Mouse (Mus musculus) monocyte, adult 5-6 weeks (primary cell): ENCODE results near the gene Cdon. TPM values are rescaled to one million over a fixed set of nuclear protein-coding genes. Genes with fewer than 3 reads are reported as not detected.

ENCODE experiments used
- ATAC-seq: fragments of 153-309, 156-312 bp; replicated peaks from 2 replicates; pipeline ENCODE4 v1.8.0; 2017; ENCODE audit warnings: mild to moderate bottlenecking; ENCODE audit not compliant: low TSS enrichment, insufficient number of reproducible peaks, severe bottlenecking, poor library complexity, low FRiP score
- total RNA-seq: library from RNA; stranded (forward); fragments of 200-1000, 200-491, 200-594 nt; gene quantifications from 3 replicates; pipeline ENCODE4 v1.2.3, GENCODE M21; 2017

Gene Cdon
- total RNA-seq, 1 experiment from 2014 or later = 0.19 TPM

- 0 out of 2 replicates have a peak, but pooled peaks have one; percentile 31 for ATAC-seq
These were observed 103.0 kb downstream of the Cdon start for GRCm38 (mm10) chr9:35523941-35524411.

GRCm38 (mm10) chr9:35529141-35529540, 108.2 kb downstream of the Cdon start:
- no peak for ATAC-seq

- no peak for ATAC-seq
These were observed 108.9 kb downstream of the Cdon start for GRCm38 (mm10) chr9:35529796-35530195.

- ATAC-seq = no peak
These were observed 112.3 kb downstream of the Cdon start for GRCm38 (mm10) chr9:35533266-35533665.

DNA sequence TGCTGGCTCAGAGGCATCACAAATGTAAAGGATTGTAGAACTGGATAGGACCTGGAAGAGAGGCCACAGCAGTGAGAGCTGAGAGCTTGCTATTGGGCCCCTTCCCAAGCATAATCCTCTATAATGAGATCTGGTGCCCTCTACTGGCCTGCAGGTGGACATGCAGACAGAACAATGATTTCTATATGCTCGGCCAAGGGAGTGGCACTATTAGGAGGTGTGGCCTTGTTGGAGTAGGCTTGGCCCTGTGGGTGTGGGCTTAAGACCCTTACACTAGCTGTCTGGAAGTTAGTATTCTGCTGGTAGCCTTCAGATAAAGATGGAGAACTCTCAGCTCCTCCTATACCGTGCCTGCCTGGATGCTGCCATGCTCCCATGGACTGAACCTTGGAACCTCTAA, 114.2 kb downstream of the Cdon start:
- ATAC-seq = peak; percentile 76; the same call in 1 of the 2 replicates

GRCm38 (mm10) chr9:35535876-35536275, 114.9 kb downstream of the Cdon start:
- no peak for ATAC-seq

GRCm38 (mm10) chr9:35539001-35539750, 118.2 kb downstream of the Cdon start:
- ATAC-seq = no peak

- no peak for ATAC-seq
These were observed 120.1 kb downstream of the Cdon start for GRCm38 (mm10) chr9:35541024-35541423.

- peak; percentile 57; the same call in 1 of the 2 replicates for ATAC-seq
These were observed 120.6 kb downstream of the Cdon start for GRCm38 (mm10) chr9:35541488-35541887.

- ATAC-seq = no peak
These were observed 121.0 kb downstream of the Cdon start for GRCm38 (mm10) chr9:35541941-35542340.

DNA sequence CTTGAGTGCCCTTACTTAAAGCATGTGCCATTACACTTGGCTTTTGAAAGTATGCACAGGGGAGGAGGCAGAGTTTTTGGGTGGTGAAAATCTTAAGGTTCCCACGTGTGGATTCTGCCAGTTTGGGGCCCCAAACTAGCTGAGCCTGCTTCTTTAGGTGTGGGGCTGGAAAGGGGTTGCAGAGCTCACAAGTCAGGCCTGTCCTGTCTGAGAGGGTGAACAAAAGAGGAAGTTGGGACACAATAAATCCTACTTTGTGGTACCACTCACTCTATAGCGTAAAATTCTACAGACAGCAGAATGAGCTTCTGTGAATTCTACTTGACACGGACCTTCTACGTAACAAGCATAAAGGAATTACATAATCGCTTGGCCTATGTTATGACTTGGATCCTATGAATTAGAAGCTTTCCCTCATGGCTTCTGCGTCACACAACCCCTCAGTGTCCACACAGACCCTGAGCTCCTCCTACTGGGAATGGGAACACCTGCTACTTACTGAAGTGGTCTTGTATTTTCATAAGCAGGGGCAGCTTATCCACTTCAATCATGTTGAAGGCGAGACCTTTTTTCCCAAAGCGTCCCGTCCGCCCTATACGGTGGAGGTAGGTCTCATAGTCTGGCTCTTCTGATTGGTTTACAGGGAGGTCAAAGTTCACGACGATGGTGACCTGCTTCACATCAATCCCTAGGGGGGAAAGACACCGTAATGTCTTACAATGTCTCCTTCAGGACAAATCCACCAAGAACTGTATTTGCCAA, 122.4 kb downstream of the Cdon start:
- ATAC-seq = no peak

DNA sequence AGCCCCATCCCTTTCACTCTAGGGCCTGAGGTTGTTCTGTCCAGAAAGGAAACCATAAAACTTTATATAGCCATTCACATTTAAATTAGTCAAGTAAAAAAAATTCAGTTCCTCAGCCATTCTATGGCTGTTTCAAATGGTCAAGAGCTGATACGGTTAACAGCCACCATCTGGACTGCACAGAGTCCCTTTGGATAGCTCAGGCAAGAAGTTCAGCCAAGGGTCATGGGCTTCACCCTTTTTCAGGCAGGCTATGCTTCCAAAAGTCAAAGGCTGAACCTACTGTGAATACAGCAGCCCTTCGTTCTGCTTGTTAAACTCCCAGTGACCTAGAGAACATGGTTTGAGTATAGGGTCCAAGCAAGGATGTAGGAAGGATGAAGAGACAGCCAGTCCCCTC, 123.7 kb downstream of the Cdon start:
- ATAC-seq = no peak

GRCm38 (mm10) chr9:35545704-35546103, 124.8 kb downstream of the Cdon start:
- ATAC-seq = no peak

- ATAC-seq = peak; percentile 59
These were observed 125.8 kb downstream of the Cdon start for GRCm38 (mm10) chr9:35546745-35547144.

GRCm38 (mm10) chr9:35548455-35548854, 127.5 kb downstream of the Cdon start:
- no peak for ATAC-seq

DNA sequence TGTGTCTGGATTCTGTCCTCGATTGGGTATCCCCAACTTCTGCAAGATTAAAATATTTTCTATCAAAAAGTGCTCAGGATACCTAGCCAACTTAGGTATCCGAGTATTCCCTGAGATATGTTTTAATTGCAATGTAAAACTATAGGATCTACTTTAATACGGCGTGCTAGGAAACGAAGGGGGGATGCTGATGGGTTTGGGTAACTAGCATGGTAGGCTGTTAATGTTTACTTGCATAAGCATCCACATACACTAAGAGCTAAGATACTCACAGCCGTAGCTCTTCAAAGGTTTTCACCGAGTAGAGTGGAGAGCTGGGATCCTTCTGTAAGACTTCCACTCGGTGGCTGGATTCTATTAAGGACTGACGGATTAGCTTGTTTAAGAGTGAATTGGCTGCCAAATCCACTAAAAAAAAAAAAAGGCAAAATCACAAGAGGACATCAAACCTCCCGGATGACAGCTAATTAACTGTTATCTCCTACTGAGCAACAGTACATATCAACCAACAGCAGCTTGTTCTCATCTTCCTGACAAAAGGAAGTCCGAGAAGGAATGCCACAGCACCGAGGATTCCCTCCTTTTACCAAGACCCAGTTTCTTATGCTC, 135.7 kb downstream of the Cdon start:
- ATAC-seq = no peak
